Mouse (Mus musculus) hindbrain, embryonic 14.5 days (tissue): ENCODE measurements around the gene Lce3a. TPM values are rescaled to one million over a fixed set of nuclear protein-coding genes. Genes with fewer than 3 reads are reported as not detected.

Experiments used
- ATAC-seq: fragments of 200-750 bp; cut with Nextera tagmentation; 2 replicates; pipeline ENCODE4 v1.8.0; 2017; ENCODE audit warnings: moderate number of reproducible peaks, mild to moderate bottlenecking, moderate TSS enrichment, moderate library complexity; ENCODE audit not compliant: low FRiP score
- DNase-seq: peaks from one replicate; pipeline ENCODE4 v3.0.0-alpha.2; 2015; ENCODE audit warnings: low spot score
- H3K27ac ChIP-seq: fragments of 300-500 bp; sonication (generic); 2 replicates; pipeline ENCODE4 v1.5.1; 2014; ENCODE audit warnings: mild to moderate bottlenecking, moderate library complexity
- H3K27me3 ChIP-seq: fragments of 300-500 bp; sonication (generic); 2 replicates; pipeline ENCODE4 v1.6.1; 2014; ENCODE audit warnings: mild to moderate bottlenecking, low read length, mixed read lengths; ENCODE audit not compliant: control insufficient read depth, insufficient read depth
- H3K36me3 ChIP-seq: fragments of 300-500 bp; sonication (generic); replicated peaks from 2 replicates; pipeline ENCODE4 v1.6.1; 2014; ENCODE audit not compliant: control insufficient read depth, insufficient read depth
- H3K4me1 ChIP-seq: fragments of 300-500 bp; sonication (generic); replicated peaks from 2 replicates; pipeline ENCODE4 v1.6.1; 2014; ENCODE audit warnings: antibody characterized with exemption, low read length, mixed read lengths; ENCODE audit not compliant: control insufficient read depth, insufficient read depth
- H3K4me2 ChIP-seq: fragments of 300-500 bp; sonication (generic); replicated peaks from 2 replicates; pipeline ENCODE4 v1.6.1; 2014; ENCODE audit warnings: mild to moderate bottlenecking, moderate library complexity
- H3K4me3 ChIP-seq: fragments of 300-500 bp; sonication (generic); replicated peaks from 2 replicates; pipeline ENCODE4 v1.5.1; 2014; ENCODE audit warnings: mild to moderate bottlenecking, low read length
- H3K9ac ChIP-seq: fragments of 300-500 bp; sonication (generic); 2 replicates; pipeline ENCODE4 v1.6.1; 2014
- H3K9me3 ChIP-seq: fragments of 300-500 bp; sonication (generic); 2 replicates; pipeline ENCODE4 v1.6.1; 2016; ENCODE audit warnings: low read length; ENCODE audit not compliant: control insufficient read depth
- WGBS: fragments of 180-500 bp; shearing (Covaris S2); extraction: QIAGEN DNeasy Blood & Tissue Kit; methylation state at CpG from one replicate; pipeline ENCODE4 v1.1.7; 2014; 5-methylcytosine and 5-hydroxymethylcytosine counted together
- polyA plus RNA-seq: library from polyadenylated mRNA; unstranded; fragments of >200 nt; fragmentation: Nextera tagmentation; extraction: Ambion mirVana; gene quantifications from 2 replicates; pipeline ENCODE4 v1.2.1, GENCODE M21; 2014

The Lce3a gene
- polyA plus RNA-seq, 1 experiment from 2014 or later, result not detected

GRCm38 (mm10) chr3:92894489-92894888 lies 31.5 kb downstream of the Lce3a start:
- Histone ChIP-seq H3K9me3 (no peaks in the 10 kb centered on the region), H3K4me2 (no peak overlapping the region), H3K4me1 (no peaks in the 10 kb centered on the region), H3K36me3 (no peaks in the 10 kb centered on the region), H3K27me3 (no peaks in the 10 kb centered on the region), H3K9ac (no peak overlapping the region), H3K27ac (no peak overlapping the region), H3K4me3 (no peak overlapping the region)
- WGBS, result 79% methylated on average over 1 of the region's 1 CpGs
- DNase-seq (no peak), ATAC-seq (no peak)

GRCm38 (mm10) chr3:92894063-92894462 lies 32.0 kb downstream of the Lce3a start:
- no peak overlapping the region for H3K4me2 ChIP-seq
- no peaks in the 10 kb centered on the region for H3K4me1 ChIP-seq
- H3K4me3 ChIP-seq, result no peak overlapping the region
- no peak for ATAC-seq
- H3K27ac ChIP-seq, result no peak overlapping the region
- 70% methylated on average over 3 of the region's 3 CpGs for WGBS
- H3K27me3 ChIP-seq, result no peaks in the 10 kb centered on the region
- H3K36me3 ChIP-seq, result no peaks in the 10 kb centered on the region
- DNase-seq, result no peak
- H3K9me3 ChIP-seq, result no peaks in the 10 kb centered on the region
- H3K9ac ChIP-seq, result no peak overlapping the region

Other genes with a start within 250 kb of the Lce3a start
- gene Lce1c, start 247.0 kb downstream of the Lce3a start, polyA plus RNA-seq, result not detected in 2 replicates
- gene Lce1d, start 239.0 kb downstream of the Lce3a start, polyA plus RNA-seq, result not detected in 2 replicates
- not detected in 2 replicates for gene Lce1e, start 217.2 kb downstream of the Lce3a start, polyA plus RNA-seq
- not detected in 2 replicates for gene Lce1f, start 205.9 kb downstream of the Lce3a start, polyA plus RNA-seq
- gene Gm38119, start 187.1 kb downstream of the Lce3a start, polyA plus RNA-seq, result not detected in 2 replicates
- gene Lce1g, start 173.9 kb downstream of the Lce3a start, polyA plus RNA-seq, result not detected in 2 replicates
- not detected in 2 replicates for gene Lce1h, start 161.2 kb downstream of the Lce3a start, polyA plus RNA-seq
- not detected in 2 replicates for gene Lce1i, start 147.3 kb downstream of the Lce3a start, polyA plus RNA-seq
- not detected in 2 replicates for gene Lce1j, start 135.7 kb downstream of the Lce3a start, polyA plus RNA-seq
- not detected in 2 replicates for gene Lce1k, start 118.3 kb downstream of the Lce3a start, polyA plus RNA-seq
- gene Kprp, start 99.0 kb downstream of the Lce3a start, polyA plus RNA-seq, result not detected in 2 replicates
- not detected in 2 replicates for gene Lce1l, start 74.9 kb downstream of the Lce3a start, polyA plus RNA-seq
- gene 2310050C09Rik, start 56.0 kb downstream of the Lce3a start, polyA plus RNA-seq, result not detected in 2 replicates
- gene Lce3b, start 6.7 kb upstream of the Lce3a start, polyA plus RNA-seq, result not detected in 2 replicates
- gene Lce3c, start 18.3 kb upstream of the Lce3a start, polyA plus RNA-seq, result not detected in 2 replicates
- not detected in 2 replicates for gene Lce3d, start 31.2 kb upstream of the Lce3a start, polyA plus RNA-seq
- gene Lce3e, start 40.8 kb upstream of the Lce3a start, polyA plus RNA-seq, result not detected in 2 replicates
- gene Lce3f, start 66.0 kb upstream of the Lce3a start, polyA plus RNA-seq, result not detected in 2 replicates
- 1.0 and 2.3 TPM in 2 replicates for gene Crct1, start 89.5 kb upstream of the Lce3a start, polyA plus RNA-seq
- gene Lce1m, start 92.8 kb upstream of the Lce3a start, polyA plus RNA-seq, result not detected in 2 replicates
- not detected in 2 replicates for gene Gm4858, start 142.6 kb upstream of the Lce3a start, polyA plus RNA-seq
- not detected in 2 replicates for gene Crnn, start 218.6 kb upstream of the Lce3a start, polyA plus RNA-seq